Mouse (Mus musculus) T-helper 1 cell (primary cell): Measurements from ENCODE around the gene Uspl1.

ENCODE experiments used
- in situ Hi-C: fragments of 300-600 bp; cut with MboI, MseI; formaldehyde crosslinking; loops from one replicate; pipeline ENCODE4 v1.15.1; 2025; ENCODE audit warnings: high pct_unique_total_duplicates

Uspl1 gene

GRCm38 (mm10) chr5:149211041-149211440, 26.9 kb downstream of the Uspl1 start:
- in situ Hi-C loops, result no loop called here

GRCm38 (mm10) chr5:149212806-149213205, 28.7 kb downstream of the Uspl1 start:
- in situ Hi-C loops, result no loop called here

GRCm38 (mm10) chr5:149215540-149215939, 31.4 kb downstream of the Uspl1 start:
- in situ Hi-C loops, result no loop called here

GRCm38 (mm10) chr5:149217524-149218357, 33.6 kb downstream of the Uspl1 start:
- in situ Hi-C loops, result no loop called here

GRCm38 (mm10) chr5:149219493-149219892, 35.3 kb downstream of the Uspl1 start:
- in situ Hi-C loops, result no loop called here

- in situ Hi-C loops, result no loop called here
Observed at GRCm38 (mm10) chr5:149221355-149221754, 37.2 kb downstream of the Uspl1 start.

- in situ Hi-C loops, result no loop called here
Observed at GRCm38 (mm10) chr5:149224666-149225065, 40.5 kb downstream of the Uspl1 start.

GRCm38 (mm10) chr5:149228700-149229618, 44.8 kb downstream of the Uspl1 start:
- in situ Hi-C loops, result no loop called here

- in situ Hi-C loops, result no loop called here
Observed at GRCm38 (mm10) chr5:149229619-149230339, 45.6 kb downstream of the Uspl1 start.

- in situ Hi-C loops, result no loop called here
Observed at GRCm38 (mm10) chr5:149235002-149235401, 50.9 kb downstream of the Uspl1 start.

- in situ Hi-C loops, result no loop called here
Observed at GRCm38 (mm10) chr5:149237221-149237950, 53.2 kb downstream of the Uspl1 start.

GRCm38 (mm10) chr5:149242467-149242866, 58.3 kb downstream of the Uspl1 start:
- in situ Hi-C loops, result no loop called here

GRCm38 (mm10) chr5:149243053-149243452, 58.9 kb downstream of the Uspl1 start:
- in situ Hi-C loops, result no loop called here

- in situ Hi-C loops, result no loop called here
Observed at GRCm38 (mm10) chr5:149245391-149245964, 61.3 kb downstream of the Uspl1 start.

- in situ Hi-C loops, result no loop called here
Observed at GRCm38 (mm10) chr5:149245965-149246470, 61.9 kb downstream of the Uspl1 start.

- in situ Hi-C loops, result no loop called here
Observed at GRCm38 (mm10) chr5:149247047-149247904, 63.1 kb downstream of the Uspl1 start.

GRCm38 (mm10) chr5:149252303-149252702, 68.2 kb downstream of the Uspl1 start:
- in situ Hi-C loops, result no loop called here

- in situ Hi-C loops, result no loop called here
Observed at GRCm38 (mm10) chr5:149253491-149253890, 69.3 kb downstream of the Uspl1 start.

- in situ Hi-C loops, result no loop called here
Observed at GRCm38 (mm10) chr5:149255522-149255921, 71.4 kb downstream of the Uspl1 start.
